Mouse (Mus musculus) right cerebral cortex, adult 2 months (tissue): Measurements from ENCODE around the gene Vtn.
A peak's percentile ranks its signal among the peaks of the same experiment; 100 is the strongest.
"Not testable (repeated sequence)": the region's sequence is repeated elsewhere in the genome, so short reads cannot be mapped to it uniquely, and the experiment has no call there.

Experiments used
- DNase-seq, 2 experiments: peaks; one replicate each; pipeline ENCODE4 v3.0.0; 2021 to 2022; ENCODE audit warnings: low spot score in 2 of 2

The Vtn gene

GRCm38 (mm10) chr11:78497544-78498522 is 1.1 kb upstream of the Vtn start, which contains the start of gene Sarm1:
Gene Sarm1 (minus strand): TSS chr11:78497754.
- peak; percentile 95 for DNase-seq

- no peak for DNase-seq
Measured at GRCm38 (mm10) chr11:78499543-78499942, 652 bp downstream of the Vtn start.

GRCm38 (mm10) chr11:78500623-78501202 is 1.8 kb downstream of the Vtn start:
- no peak for DNase-seq

- no peak for DNase-seq
Measured at GRCm38 (mm10) chr11:78501529-78501928, 2.6 kb downstream of the Vtn start.

GRCm38 (mm10) chr11:78502909-78503650 is 4.2 kb downstream of the Vtn start, which contains the start of gene Sebox:
Gene Sebox (plus strand): TSS chr11:78503447.
- DNase-seq, result no peak

- DNase-seq, result no peak
Measured at GRCm38 (mm10) chr11:78505430-78505829, 6.5 kb downstream of the Vtn start.

- no peak for DNase-seq
Measured at GRCm38 (mm10) chr11:78509148-78509547, 10.3 kb downstream of the Vtn start.

GRCm38 (mm10) chr11:78512025-78512957 is 13.4 kb downstream of the Vtn start, which contains the start of the genes Tmem199 and Poldip2:
Gene Tmem199 (minus strand): TSS chr11:78512172.
Gene Poldip2 (plus strand): TSS chr11:78512193.
- peak; percentile 85 to 89 for DNase-seq

- no peak for DNase-seq
Measured at GRCm38 (mm10) chr11:78513106-78513790, 14.4 kb downstream of the Vtn start.

GRCm38 (mm10) chr11:78515549-78516325 is 16.8 kb downstream of the Vtn start:
- DNase-seq, result no peak

GRCm38 (mm10) chr11:78518931-78519330 is 20.0 kb downstream of the Vtn start:
- no peak for DNase-seq

GRCm38 (mm10) chr11:78521880-78522279 is 23.0 kb downstream of the Vtn start:
- no peak for DNase-seq

- no peak for DNase-seq
Measured at GRCm38 (mm10) chr11:78522481-78522997, 23.6 kb downstream of the Vtn start.

- DNase-seq, result no peak
Measured at GRCm38 (mm10) chr11:78523241-78523955, 24.5 kb downstream of the Vtn start.

- no peak for DNase-seq
Measured at GRCm38 (mm10) chr11:78524838-78525237, 25.9 kb downstream of the Vtn start.

GRCm38 (mm10) chr11:78528714-78529113 is 29.8 kb downstream of the Vtn start:
- DNase-seq, result no peak

GRCm38 (mm10) chr11:78530001-78530400 is 31.1 kb downstream of the Vtn start:
- DNase-seq, result no peak

- DNase-seq, result no peak
Measured at GRCm38 (mm10) chr11:78531046-78531445, 32.2 kb downstream of the Vtn start.

- DNase-seq, result not testable (repeated sequence)
Measured at GRCm38 (mm10) chr11:78531515-78531914, 32.6 kb downstream of the Vtn start.
